Mouse (Mus musculus) layer of hippocampus, adult 11-12 months (tissue): ENCODE results near the gene Cdc27.
A peak's percentile ranks its signal among the peaks of the same experiment; 100 is the strongest.
"Not testable (repeated sequence)": the region's sequence is repeated elsewhere in the genome, so short reads cannot be mapped to it uniquely, and the experiment has no call there.

Source experiments
- DNase-seq: peaks from one replicate; pipeline ENCODE4 v3.0.0; 2022; ENCODE audit warnings: low spot score

Cdc27 gene

DNA sequence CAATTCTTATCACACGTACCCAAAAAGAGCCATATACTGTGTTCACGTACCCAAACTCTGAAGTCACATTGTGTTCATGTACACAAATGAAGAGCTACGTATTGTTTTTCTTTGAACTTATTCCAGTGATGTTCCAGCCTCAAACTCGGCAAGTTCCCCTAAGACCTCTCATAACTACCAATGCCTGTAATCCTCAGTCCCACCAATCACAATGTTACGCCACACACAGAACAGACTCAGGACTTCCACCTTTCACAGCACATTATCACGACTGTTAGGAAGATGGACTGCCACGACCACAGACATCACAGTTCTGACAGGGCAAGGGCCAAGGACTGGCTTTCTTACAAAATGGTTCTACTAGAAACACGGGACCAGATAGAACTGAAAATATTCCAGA is 20.1 kb upstream of the Cdc27 start:
- DNase-seq = not testable (repeated sequence)

DNA sequence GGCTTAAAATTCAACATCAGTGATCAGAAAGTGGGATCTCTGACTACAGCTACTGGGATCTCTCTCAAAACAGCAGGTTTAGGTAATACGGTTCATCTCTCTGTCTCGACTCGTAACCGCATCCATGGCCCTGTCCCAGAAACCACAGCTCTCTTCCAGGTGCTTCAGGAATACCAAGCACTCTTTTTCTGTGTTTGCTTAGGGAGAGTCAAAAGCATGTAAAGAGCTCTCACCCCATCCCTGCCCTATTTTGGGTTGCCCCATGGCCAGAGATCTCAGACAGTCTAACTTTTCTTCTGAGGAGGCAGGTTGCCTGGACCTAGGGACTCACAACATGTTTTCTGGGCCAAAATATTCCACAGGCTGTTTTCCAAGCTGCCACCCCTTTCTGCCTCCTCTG is 17.9 kb upstream of the Cdc27 start:
- DNase-seq = no peak

DNA sequence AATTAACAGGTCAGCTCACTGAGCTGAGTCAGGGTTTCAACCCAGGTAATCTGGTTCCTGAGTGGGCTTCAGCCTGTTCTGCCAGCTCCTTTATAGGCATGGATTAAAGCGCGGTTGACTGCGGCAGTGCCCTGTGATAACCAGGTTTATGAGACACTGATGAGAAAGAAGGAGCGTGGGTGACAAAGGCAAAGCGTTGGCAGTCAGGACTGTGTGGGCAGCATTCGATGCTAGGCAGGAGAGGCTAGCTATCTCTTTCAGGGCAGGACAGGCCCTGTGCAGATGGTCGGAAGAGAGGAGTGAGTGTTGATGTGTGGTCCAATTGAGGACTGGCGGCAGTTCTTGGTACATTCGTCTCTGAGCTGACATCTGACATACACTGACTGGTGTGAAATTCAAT is 17.3 kb upstream of the Cdc27 start:
- DNase-seq = no peak

DNA sequence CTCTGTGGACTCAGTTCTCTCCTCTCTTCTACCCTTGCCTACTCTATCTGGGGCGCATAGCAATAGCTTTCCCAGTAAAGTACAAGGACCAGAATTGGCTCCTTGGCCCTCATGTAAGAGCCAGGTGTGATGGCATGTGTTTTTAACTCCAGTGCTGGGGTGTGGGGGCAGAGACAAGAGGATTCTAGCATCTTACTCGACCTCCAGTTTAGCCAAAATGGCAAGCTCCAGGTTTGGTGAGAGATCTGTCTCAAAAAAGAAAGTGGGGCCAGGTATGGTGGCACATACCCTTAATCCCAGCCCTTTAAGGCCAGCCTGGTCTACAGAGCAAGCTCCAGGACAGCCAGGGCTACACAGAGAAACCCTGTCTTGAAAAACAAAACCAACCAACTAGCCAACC is 16.4 kb upstream of the Cdc27 start:
- no peak for DNase-seq

- DNase-seq = no peak
Measured at GRCm38 (mm10) chr11:104566097-104566496, 15.7 kb upstream of the Cdc27 start.

DNA sequence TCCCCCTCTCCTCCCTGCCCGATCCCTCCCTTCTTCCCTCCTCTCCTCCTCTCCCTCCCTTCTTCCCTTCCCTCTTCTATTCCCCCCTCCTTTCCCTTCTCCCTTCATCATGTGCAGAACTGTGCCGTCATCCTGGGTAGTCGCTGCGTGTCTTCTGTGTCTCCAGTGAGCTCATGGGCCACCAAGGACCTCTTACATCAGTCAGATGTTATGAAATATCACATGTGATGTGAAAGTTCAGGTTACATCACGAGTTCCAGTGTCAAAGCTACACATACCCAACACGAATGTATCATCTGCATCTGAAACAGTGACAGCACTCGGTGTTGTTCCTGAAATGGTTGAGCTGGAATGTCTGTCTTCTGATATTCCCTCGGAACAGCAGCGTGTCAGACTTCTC is 14.8 kb upstream of the Cdc27 start:
- no peak for DNase-seq

DNA sequence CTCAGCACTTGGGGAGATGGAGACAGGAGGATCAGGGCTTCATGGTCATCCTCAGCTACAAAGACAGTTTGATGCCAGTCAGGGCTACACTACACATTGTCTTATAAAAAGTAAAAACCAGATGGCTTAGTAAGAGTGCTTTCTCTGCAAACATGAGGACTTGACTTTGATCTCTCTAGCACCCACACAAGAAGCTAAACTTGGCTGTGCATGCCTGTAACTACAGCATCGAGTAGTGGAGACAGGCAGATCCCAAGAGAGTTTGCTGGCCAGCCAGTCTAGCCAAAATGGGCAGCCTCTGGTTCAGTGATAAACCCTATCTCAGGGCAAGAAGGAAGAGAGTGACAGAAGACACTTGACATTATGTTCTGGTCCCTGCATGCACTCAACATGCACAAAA is 13.1 kb upstream of the Cdc27 start:
- DNase-seq = no peak

DNA sequence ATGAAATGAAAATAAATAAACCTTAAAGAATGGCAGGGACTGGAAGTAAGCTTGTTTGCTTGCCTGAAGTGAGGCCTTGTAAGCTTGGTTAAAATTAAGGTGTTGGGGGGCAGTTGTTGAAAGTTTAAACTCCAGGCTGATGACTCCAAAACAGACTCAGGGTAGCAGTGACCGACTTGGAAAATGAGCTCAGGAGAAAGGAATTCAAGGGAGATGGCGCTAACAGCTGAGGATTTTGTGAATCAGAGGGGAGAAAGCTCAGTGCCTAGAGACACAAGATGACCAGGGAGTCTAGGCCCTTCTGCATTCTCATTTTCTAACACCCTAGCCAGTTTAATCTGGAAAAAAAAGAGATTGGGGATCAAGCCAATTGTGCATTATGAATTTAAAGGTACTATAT is 10.6 kb upstream of the Cdc27 start:
- DNase-seq = no peak

DNA sequence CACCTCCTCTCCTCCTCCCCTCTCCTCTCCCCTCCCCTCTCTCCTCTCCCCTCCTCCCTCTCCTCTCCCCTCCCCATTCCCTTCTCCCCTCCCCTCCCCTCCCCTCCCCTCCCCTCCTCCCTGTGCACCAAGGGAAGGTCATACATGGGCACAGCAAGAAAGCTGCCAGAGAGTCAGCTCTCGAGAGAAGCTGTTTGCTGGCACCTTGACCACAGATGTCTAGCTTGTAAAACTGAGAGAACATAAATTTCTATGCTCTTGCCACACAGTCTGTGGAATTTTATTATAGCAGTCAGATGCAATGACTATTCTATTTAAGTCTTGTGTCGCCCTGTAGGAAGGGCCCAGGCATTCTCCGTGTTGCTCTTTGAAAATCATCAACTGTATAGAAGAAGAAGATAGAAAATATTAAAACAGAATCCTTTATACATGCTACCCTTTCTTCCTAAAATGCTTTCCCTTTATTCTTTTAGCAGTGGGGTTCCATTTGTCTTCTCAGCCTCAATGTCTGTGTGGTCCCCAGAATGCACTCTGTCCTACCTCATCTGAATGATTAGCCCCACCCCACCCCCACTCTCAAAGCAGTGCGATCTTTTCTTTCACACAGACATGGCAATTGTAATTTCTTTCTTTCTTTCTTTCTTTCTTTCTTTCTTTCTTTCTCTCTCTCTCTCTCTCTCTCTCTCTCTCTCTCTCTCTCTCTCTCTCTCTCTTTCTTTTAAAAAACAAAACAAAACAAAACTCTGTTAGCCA is 8.4 kb upstream of the Cdc27 start:
- no peak for DNase-seq

DNA sequence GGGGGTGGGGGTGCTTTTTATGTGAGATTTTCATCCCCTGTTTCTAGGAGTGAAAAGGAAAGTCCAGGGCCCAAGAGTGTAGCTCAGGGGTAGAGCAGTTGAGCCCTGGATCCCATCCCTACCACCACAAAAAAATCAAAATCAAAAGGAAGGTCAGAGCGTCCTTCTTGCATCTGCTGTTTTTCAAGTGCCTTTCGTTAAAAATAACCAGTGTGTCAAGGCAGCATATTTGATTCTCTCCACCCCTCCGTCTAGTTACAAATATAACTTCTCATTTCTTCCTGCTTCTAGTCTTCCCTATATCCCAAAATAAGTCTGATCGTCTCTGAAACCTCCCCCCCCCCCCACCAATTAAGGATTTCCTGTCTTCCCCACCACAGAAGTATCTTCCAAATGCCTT is 7.6 kb upstream of the Cdc27 start:
- DNase-seq = no peak

DNA sequence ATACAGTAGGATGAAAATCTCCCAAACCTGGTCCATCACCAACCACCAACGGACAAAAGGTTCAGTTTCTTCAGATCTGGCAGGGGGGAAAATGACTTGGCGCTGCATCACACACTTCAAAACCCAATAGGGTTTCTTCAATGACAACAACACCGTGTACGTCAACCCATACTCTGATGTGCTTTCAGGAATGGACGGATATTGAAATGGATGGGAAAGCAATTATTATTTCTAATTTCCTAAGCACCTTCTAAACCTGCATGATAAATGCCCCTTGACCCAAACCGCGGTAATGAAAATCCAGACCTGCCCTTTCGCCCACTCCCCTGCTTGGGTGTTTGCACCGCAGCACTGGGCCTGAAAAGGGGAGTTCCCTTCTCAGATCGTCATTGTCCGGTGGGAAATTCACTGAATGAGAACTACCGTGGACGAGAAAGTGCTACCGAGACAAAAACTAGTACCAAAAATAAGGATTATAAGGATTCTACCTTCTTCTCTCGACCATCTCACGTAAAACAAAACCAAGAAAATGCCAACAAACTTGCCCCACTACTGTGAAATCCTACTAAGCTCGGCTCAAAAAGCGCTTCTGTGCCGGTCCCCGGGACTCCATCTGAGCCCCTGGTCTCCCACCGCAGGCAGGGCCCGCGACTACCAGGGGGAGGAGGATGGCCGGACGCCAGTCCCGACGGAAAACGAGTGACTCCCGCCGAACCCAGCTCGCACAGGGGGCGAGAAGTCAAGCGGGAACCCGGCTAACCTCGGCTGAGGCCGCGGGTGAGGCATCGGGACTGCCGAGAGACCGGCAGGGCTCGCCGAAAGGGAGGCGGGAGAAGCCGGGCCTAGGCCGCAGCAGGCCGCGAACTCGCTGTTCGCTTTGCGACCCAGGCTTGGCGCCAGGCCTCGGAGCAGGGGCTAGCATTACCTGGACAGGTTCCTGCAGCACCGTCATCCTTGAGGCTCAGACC is 698 bp downstream of the Cdc27 start:
- no peak for DNase-seq

- DNase-seq = no peak
Measured at GRCm38 (mm10) chr11:104547502-104547901, 2.9 kb downstream of the Cdc27 start.

DNA sequence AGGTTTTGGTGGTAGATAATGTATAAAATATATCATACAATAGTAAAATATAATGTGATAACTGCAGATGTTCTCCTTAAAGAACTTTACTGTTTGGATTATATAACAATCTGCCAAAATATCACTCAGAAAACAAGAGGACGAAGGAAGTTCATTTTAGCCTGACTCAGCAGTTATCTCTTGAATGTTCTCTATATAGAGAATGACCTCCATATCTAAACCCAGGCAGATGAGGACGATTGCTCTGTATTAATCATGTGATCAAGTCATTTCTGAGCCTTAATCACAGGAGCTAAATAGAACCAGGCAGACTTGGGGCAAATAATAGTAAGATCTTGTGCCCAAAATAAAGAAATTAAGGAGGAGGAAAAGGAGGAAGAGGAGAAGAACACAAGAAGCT is 5.9 kb downstream of the Cdc27 start:
- DNase-seq = no peak

DNA sequence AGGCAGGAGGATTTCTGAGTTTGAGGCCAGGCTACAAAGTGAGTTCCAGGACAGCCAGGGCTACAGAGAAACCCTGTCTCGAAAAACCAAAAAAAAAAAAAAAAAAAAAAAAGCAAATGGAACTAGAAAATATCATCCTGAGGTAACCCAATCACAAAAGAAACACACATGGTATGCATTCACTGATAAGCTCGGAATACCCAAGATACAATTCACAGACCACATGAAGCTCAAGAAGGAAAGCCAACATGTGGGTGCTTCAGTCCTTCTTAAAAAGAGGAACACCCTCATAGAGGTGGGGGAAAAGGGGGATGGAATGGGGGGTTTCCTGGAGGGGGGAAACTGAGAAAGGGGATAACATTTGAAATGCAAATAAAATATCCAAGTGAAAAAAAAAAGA is 7.1 kb downstream of the Cdc27 start:
- not testable (repeated sequence) for DNase-seq

DNA sequence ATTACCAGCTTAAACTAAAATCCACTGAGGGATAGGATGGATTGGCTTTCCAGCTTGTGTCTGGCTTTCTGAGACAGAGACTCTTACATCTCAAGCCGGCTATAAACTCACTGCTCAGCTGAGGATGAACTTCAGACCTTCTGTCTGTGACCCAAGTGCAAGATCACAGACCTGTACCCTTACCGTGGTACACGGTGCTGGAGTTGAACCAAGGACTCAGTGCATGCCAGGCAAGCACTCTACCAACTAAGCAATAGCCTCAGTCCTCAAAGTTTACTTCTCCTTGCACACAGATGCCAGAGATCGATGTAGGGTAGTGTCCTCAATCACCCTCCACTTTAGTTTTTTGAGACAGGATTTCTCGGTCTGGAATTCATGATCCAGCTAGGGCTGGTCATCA is 10.6 kb downstream of the Cdc27 start:
- no peak for DNase-seq

DNA sequence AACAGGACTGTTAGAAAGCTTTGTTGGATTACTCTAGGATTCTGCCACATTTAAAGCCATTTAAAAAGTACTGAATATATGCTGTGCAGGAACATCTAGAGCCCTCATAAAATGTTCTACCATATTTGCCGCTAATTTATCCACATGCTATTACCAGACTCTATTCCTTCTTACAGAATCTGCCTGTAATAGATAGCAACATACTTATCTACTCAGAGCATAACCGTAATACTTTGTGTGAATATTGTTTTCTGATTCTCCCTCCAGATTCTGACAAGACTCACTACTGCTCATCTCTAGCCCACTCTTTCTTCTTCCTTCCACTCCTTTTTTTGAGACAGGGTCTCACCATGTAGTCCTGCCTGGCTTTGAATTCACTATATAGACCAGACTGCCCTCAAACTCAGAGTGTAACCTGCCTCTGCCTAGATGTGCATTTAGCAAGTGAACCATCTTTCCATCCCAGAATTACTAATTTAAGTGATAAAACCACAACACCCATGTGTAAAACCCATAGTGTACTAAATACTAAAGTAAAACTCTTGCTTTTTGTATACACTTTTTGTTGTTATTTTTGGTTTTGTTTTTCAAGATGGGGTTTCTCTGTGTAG is 12.4 kb downstream of the Cdc27 start:
- no peak for DNase-seq

GRCm38 (mm10) chr11:104536843-104537242 is 13.6 kb downstream of the Cdc27 start:
- no peak for DNase-seq

GRCm38 (mm10) chr11:104525935-104526334 is 24.5 kb downstream of the Cdc27 start:
- no peak for DNase-seq

- no peak for DNase-seq
Measured at GRCm38 (mm10) chr11:104512436-104512835, 38.0 kb downstream of the Cdc27 start.

DNA sequence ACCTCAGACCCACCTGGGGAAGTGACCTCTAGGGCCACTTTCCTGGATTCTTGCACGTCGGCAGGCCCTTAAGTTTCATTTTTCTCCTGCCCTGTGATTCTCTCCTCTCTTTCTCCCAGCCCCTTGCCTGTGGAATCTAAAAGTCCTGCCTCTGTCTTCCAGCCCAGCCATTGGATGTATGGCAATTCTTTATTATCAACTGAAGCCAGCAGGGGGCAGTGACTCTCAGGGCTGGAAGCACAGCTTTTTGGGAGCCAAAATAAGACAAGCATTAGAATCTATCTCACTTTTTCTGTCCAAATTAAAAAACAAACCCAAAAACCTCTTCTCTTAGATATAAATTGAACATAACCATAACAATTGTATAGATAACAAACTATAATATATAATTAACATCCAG is 39.8 kb downstream of the Cdc27 start:
- peak; percentile 17 for DNase-seq

- no peak for DNase-seq
Measured at GRCm38 (mm10) chr11:104508455-104508854, 42.0 kb downstream of the Cdc27 start.

DNA sequence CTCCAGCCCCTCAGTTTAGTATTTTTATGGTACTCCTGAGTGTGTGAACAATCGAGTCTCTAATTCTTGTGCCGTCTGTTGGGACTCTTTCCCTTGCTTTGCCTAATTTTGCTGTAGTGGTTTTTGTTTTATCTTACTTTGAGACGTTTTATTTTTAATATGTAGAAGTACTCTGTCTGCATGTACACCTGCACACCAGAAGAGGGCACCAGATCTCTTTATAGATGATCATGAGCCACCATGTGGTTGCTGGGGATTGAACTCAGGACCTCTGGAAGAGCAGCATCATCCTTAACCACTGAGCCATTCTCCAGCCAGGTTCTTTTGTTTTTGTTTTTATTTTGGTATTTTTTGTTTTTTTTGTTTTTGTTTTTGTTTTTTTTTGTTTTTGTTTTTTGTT is 62.1 kb downstream of the Cdc27 start:
- no peak for DNase-seq

- DNase-seq = no peak
Measured at GRCm38 (mm10) chr11:104481971-104482370, 68.4 kb downstream of the Cdc27 start.
